Mouse (Mus musculus) spleen, adult 2 months (tissue): ENCODE results near the gene Casq1.

Experiments
- CTCF ChIP-seq: fragments of 200-500 bp; IDR thresholded peaks from 2 replicates; pipeline ENCODE4 v1.5.1; 2011; ENCODE audit warnings: mild to moderate bottlenecking, inconsistent platforms; ENCODE audit not compliant: insufficient read depth, insufficient read length, insufficient replicate concordance; ENCODE audit errors: extremely low read depth
- POLR2A ChIP-seq: fragments of 200-500 bp; IDR thresholded peaks from 2 replicates; pipeline ENCODE4 v1.6.1; 2011; ENCODE audit warnings: low read depth, low read length, inconsistent platforms

DNA sequence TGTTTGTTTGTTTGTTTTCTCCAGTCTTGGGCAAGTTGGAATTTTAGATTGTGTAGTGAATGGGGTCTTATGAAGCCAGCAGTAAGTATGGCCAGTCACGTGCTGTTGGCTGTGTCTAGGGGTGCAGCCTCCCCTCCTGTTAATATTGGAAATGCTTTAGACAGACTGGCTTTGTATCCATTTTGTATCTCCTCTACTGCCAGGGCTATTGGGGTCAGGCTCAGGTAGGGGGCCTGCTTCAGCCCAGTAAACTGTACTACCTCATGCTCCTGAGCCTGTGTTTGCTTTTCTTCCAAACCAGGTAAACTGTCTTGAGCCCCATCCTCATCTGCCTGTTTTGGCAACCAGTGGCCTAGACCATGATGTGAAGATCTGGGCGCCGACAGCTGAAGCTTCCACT, 27.5 kb downstream of the Casq1 start:
- TF ChIP-seq CTCF (no peak), POLR2A (no peak)
